Mouse (Mus musculus): Measurements from ENCODE around the gene Samd11. TPM values are rescaled to one million over a fixed set of nuclear protein-coding genes. Genes with fewer than 3 reads are reported as not detected.

Gene Samd11
- 1 to 10 TPM; 3.9 to 4.9 TPM for total RNA-seq (2021)

DNA sequence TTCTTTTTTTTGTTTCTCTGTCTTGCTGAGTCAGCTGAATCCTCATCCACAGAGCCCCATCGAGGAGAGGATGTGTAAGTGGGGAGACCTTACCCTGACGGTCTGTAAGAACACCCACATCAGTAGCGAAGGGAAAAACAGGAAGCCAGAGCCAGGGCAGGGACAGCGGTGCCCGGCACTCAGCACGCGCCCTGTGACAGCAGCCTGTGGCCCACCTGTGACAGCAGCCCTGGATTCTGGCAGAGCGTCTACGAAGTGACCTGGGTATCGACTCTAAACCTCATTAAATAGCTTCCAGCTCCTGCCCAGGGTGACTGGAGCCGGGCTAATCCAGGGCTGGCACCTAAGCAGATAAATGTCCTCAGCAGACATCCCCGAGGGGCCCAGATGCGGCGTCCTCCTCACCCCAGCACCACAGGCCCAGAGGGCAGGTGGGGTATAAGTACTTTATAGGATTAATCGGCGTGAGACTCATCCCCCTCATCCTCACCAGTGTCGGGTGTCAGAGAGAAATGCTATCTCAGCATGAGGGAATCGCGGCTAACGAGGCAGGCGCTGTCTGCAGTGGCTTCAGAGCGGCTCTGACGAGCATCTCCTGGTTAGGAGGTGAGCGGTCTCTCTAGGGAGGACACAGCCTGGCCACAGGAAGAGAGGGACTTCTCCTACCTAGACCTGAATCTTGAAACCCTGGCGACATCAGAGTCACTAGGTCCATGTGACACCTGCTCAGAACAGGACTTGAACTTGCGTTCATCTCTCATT, at the start of gene Samd11:
Gene Samd11 (minus strand): TSS at position 580 of the 762 bp plus-strand sequence.
- DNase-seq (ENCODE audit: extremely low spot score in 1 of 2, low spot score in 1 of 2), result no peak

DNA sequence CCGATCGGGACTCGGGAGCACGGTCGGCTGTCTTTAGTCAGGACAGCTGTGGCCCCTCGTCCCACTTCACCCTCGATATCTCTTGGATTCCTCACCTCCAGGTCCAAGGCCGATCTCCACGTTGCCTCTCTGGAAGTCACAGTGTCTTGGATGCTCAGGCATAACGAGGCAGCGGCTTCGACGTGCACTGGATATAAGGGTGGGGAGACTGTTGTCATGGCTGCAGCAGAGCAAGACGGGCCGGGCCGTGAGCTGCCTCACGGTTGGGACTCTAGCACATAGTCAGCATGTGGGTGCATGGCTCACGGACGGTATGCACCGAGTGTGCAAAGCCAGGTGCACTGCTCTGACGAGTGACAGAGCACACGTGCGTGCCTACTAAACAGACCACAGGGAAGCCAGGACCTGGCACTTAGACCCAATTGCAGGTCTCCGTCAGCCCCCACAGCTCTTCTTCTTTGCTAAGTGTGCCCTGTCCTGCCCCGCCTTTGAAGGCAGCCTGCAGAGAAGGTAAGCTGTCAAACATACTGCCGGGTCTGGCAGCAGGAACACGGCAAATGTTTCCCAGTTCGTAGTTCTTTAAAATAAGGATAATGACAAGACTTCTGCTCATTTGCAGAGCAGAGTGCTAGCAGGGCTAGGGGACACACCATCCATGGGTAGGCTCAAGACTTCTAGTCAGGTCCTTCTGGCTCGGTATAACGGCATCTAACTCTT, 938 bp downstream of the Samd11 start:
- no peak for DNase-seq (ENCODE audit: extremely low spot score in 1 of 2, low spot score in 1 of 2)

DNA sequence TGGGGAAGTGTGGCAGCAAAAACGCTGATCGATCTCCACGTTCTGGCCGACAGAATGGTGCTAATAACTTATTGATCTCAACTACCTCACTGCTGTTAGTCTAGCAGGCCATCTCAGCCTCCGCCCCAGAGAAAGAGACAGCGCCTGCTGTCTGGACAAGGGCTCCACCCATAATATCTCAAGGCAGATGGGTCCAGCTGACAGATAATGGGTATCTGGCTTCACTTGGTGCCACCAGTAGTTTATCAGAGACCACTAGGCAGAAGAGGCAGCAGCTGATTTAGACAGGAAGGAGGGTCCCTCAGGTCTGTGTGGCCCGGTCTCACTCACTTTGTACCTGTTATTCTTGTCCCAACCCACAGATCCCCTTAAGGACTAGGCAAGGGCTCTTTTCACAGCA, 2.4 kb downstream of the Samd11 start:
- DNase-seq (ENCODE audit: extremely low spot score in 1 of 2, low spot score in 1 of 2), result no peak

DNA sequence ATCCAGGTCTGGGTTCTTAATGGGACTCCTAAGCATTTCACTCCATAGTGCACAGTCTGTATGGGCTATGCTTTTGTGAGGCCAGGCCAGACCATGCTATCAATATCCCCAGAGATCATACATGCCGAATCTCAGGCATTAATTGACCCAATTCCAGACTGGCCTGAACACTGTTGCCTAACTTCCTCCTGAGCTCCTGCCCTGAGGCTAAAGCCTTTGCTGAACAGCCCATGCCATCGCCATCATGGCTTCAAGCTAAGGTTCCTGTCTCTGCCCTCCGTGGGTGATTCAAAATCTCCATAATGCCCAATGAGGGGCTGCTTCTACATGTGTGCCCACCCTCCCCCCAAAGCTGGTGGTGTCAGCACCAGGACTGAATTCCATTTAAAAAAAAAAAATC, 2.8 kb downstream of the Samd11 start:
- DNase-seq (ENCODE audit: extremely low spot score in 1 of 2, low spot score in 1 of 2), result no peak

DNA sequence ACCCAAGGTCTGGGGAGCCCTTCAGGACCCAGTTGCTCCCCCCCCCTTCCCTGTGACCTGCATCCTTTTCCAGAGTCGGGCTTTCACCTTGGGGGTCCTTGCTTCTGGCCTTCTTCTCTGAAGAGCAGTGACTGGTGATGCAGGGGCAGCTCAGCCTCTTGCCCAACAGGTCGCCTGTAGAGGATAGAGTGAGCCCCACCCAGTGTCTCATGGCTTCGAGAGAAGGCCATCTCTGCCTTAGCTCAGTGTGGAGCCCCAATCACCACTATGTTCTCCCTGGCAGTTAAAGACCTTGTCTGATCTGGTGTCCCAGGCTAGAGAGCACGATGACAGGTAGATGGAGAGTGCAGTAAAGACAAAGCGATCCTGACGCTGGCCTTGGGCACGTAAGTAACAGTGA, 3.3 kb downstream of the Samd11 start:
- DNase-seq (ENCODE audit: extremely low spot score in 1 of 2, low spot score in 1 of 2), result no peak

DNA sequence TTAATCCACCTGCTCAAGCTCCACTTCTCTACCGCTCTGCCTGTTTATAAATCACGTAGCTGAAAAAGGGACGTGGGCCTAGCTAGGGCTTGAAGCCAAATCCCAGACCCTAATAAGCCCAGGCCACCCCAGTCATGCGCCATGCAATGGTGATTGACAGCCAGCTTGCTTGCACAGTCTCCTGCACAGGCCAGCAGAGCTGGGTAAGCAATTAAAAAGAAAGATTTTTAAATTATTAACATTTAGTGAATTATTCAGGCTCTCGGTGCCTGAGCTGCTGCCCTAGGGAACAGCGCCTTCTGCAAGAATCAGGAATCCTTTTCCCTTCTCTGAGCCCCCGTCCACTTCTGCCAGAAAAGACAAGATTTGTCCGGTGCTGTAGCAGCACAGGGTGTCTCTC, 4.4 kb downstream of the Samd11 start:
- no peak for DNase-seq (ENCODE audit: extremely low spot score in 1 of 2, low spot score in 1 of 2)

DNA sequence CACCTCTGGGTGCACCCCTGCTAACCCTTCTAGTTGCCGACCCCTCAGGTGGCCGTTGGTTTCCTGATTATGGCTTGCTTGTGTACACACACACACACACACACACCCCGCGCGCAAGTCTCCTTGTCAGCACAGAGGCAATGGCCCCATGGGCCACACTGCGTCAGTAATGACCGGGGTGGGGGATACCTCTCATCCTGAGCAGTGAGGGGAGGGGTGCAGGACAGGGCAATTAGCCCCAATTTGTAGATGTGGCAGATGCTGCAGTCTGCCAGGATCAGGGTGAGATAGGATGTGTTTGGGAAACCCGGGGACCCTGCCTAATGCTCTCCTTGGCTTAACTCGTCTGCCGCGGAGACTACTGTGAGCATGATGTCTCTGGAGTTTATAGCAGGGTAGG, 5.9 kb downstream of the Samd11 start:
- DNase-seq (ENCODE audit: extremely low spot score in 1 of 2, low spot score in 1 of 2), result no peak

DNA sequence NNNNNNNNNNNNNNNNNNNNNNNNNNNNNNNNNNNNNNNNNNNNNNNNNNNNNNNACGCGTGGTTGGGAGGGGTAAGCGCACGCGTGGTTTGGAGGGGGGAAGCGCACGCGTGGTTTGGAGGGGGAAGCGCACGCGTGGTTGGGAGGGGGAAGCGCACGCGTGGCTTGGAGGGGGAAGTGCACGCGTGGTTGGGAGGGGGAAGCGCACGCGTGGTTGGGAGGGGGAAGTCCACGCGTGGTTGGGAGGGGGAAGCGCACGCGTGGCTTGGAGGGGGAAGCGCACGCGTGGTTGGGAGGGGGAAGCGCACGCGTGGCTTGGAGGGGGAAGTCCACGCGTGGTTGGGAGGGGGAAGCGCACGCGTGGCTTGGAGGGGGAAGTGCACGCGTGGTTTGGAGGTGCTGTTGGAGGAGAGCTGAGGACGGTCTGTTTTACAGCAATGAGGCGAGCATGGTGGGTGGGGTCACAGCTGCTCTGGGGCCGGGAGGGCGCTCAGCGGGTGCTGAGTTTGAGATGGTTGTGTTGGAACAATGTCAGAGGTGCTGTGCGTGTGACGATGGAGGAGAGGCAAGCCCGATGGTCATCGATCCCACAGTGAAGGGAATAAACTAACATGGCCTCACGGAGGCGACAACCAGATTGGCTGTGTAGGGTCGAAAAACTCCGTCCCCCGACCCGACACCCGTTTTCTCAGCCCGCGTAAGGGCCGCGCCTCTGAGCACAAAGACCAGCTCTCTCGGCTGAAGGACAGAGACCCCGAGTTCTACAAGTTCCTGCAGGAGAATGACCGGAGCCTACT, 18.6 kb downstream of the Samd11 start:
- no peak for DNase-seq (ENCODE audit: extremely low spot score in 1 of 2, low spot score in 1 of 2)

DNA sequence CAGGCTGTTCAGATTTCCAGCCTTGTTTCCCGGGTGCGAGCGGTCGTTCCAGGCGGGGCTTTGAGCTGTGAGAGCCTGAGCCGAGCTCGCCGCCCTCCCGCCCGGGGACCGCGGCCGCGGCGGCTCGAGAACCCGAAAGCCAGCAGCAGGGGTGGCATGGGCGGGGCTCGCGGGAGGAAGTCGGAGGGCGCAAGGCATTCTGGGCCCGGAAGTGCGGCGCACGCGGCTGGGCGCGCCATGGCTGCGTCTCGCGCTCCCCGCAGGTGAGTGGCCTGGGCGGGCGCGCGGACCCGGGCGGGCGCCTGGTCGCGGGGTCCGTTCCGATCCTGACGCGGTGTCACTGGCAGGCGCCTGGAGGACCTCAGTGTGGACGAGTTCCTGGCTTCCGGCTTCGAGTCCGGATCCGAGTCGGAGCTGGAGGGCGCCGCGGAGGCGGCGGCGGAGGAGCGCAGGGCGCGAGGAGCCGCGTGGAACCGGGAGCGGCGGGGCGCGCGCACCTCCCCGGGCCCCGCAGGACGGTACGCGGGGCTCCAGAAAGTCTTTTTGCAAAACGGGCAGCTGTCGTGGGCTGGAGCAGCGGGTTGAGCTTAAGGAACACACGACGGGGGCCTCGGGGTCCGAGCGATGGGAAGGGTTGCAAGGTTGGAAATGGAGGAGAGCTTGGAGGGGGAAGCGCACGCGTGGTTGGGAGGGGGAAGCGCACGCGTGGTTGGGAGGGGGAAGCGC, 19.5 kb downstream of the Samd11 start, which contains the start of gene Noc2l:
Gene Noc2l (plus strand): TSS at position 203 of the 726 bp plus-strand sequence.
- peak; percentile 72 to 83 for DNase-seq (ENCODE audit: extremely low spot score in 1 of 2, low spot score in 1 of 2)

DNA sequence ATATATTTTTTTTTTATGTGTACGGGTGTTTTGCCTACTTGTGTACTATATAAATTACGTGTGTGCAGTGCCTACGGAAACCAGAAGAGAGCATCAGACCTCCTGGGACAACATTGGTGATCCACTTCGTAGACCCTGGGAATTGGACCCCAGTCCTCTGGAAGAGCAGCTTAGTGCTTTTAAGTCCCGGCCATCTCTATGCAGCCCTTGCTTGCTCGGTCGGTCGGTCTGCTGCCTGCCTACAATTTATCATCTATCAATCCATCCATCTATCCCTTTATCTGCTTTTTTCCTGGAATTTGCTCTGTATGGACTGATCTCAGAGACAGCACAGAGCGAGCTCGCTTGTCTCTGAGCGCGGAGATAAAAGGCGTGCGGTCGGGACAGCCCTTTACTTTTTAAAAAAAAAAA, 20.1 kb downstream of the Samd11 start:
- DNase-seq (ENCODE audit: extremely low spot score in 1 of 2, low spot score in 1 of 2), result no peak

DNA sequence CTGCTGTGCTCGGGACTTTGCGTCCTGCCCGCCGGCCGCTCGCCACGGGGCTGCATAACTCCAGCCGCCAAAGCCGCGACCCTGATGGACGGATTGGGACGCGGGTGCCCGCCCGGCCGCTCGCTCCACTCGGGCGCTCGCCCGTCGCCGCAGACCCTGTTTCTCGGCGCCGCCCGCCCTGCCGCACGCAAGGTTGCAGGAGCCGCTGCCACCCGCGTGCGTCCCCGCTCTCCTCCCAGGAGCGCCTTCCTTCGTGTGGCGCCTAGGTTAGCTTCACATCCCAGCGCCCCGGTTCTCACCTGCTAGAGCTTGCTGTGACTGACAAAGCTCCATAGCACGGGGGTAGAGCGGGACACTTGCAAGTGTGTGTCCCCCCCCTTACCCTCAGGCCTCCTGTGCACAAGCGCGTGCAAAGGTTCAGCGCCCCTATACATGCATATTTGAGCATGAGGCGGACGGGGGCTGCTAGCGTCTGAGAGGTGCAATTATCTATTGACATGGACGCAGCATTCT, 20.7 kb downstream of the Samd11 start, which contains the start of gene Plekhn1:
Gene Plekhn1 (minus strand): TSS at position 157 of the 513 bp plus-strand sequence.
- peak; percentile 65 to 69 for DNase-seq (ENCODE audit: extremely low spot score in 1 of 2, low spot score in 1 of 2)

DNA sequence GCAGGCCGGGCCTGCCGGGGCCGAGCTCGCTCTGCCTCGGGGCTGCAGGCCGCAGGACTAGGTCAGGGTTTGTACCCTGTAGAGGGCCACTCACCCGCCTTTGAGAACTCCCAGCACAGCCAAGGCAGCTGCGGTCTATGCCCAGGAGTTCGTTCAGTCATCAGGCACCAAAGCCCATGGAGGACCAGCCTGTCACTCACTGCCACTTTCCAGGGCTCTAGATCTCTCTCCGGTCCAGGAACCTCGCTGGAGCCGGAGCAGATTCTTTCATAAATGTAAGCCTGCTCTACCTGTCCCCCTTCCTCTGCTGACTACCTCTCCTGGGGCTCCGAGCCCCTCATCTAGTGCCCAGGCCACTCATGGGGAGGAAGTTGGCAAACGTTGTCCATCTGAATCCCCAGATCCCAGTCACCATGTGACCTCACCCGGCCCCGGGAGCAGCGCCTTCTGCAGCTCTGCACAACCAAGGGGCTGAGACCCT, 21.4 kb downstream of the Samd11 start:
- DNase-seq (ENCODE audit: extremely low spot score in 1 of 2, low spot score in 1 of 2), result no peak

DNA sequence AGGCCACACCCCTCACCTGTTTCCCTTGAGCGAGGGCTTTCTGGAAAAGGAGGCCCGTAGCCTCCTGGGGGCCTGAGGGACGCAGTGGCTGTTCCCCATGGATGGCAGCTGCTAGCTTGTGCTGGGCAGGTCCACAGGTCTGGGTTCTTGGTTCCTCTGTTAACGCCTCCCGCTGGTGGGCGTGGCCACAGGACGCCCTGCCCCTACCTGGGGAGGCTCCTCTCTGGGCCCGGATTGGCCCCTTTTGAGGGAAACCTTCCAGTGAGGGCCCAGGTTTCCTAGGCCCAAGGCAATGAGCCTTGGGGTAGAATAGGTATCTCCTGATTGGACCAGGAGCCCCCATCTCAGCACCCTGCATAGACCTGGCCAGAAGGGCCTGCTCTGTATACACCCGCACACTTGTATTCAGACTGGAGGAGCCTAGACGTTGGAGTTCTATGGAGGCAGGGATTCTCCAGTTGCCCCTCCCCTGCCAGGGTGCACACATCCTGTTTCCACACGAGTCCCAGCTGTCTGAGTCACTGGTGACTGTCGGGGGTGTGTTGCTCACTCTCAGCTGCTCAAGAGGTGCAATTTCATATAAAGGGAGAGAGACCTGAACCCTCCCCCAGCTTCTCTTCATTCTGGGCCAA, 26.9 kb downstream of the Samd11 start:
- no peak for DNase-seq (ENCODE audit: extremely low spot score in 1 of 2, low spot score in 1 of 2)

DNA sequence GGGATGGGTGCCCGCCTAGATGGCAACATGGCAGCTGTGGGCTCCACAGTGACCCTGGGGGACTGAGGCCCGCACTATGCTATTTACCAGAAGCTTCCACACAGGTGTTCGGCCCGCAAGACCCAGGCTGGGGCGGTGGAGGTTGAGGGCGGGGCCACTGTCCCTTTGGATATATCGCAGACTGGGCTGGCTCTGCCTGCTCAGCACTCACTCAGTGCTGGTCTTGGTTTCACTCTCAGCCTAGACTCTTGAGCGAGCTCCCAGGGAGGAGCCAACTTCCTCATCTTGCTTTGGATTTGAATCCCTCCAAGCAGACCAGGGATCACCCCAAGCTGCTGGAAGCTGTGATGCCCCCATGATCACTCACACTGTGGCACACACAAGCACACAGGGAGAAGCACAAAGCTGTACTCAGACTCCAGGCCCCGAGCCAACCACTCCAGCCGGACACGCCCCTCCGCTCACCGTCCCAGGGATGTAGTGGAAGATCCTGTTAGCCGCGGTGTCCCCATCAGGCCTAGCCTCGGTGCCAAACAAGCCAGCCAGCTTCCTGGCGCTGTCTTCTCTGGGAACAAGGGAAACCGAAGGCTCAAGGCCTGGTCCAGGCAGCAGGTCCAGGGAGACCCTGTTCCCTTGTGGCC, 27.6 kb downstream of the Samd11 start:
- DNase-seq (ENCODE audit: extremely low spot score in 1 of 2, low spot score in 1 of 2), result no peak

DNA sequence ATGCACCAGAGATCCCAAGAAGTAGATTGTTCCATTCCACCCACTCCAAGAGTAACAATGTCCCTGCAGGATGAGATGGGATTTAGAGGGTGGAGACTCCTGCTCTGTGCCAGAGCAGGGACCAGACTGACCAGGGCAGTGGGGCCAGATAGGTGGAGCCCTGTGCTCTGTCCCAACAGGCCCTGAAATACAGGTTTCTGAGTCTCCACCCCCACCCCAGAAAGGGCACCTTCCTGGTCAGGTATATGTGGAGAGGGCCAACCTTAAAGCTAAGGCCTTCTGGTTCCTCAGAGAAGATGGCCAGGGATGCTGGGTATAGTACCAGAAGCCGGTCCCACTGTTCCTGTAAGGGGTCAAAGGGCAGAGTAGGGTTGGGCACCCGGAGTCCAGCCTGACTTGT, 31.2 kb downstream of the Samd11 start:
- DNase-seq (ENCODE audit: extremely low spot score in 1 of 2, low spot score in 1 of 2), result no peak

DNA sequence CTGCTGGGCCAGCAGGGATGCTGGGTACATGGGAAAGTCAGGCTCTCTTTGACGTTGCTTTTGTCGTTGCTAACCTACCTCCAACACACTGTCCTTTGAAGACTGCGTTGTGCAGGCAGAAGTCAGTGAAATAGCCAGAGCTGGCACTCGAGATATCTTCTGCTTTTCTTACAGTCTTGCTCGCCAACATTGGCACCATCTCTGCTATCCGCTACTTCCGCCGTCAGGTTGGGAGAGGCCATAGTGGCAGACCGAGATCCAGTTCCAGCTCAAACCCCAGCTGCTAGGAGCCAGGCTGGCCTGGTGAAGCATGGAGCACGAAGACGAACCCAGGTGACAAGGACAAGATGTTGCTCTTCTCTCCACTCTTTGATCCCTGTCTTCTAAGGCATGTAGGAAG, 35.5 kb downstream of the Samd11 start:
- DNase-seq (ENCODE audit: extremely low spot score in 1 of 2, low spot score in 1 of 2), result no peak

DNA sequence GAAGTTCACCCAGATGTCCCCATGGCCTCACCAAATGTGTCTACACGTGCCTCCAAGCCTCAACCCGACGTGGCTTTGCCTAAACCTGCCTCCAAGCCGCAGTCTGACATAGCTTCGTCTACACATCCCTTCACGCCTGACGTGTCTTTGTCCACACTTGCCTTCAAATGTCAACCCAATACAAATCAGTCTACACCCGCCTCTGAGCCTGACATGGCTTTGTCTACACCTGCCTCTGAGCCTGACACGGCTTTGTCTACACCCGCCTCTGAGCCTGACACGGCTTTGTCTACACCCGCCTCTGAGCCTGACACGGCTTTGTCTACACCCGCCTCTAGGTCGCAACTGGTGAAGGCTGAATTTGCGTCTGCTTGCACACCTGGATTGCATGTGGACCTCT, 37.6 kb downstream of the Samd11 start:
- no peak for DNase-seq (ENCODE audit: extremely low spot score in 1 of 2, low spot score in 1 of 2)

DNA sequence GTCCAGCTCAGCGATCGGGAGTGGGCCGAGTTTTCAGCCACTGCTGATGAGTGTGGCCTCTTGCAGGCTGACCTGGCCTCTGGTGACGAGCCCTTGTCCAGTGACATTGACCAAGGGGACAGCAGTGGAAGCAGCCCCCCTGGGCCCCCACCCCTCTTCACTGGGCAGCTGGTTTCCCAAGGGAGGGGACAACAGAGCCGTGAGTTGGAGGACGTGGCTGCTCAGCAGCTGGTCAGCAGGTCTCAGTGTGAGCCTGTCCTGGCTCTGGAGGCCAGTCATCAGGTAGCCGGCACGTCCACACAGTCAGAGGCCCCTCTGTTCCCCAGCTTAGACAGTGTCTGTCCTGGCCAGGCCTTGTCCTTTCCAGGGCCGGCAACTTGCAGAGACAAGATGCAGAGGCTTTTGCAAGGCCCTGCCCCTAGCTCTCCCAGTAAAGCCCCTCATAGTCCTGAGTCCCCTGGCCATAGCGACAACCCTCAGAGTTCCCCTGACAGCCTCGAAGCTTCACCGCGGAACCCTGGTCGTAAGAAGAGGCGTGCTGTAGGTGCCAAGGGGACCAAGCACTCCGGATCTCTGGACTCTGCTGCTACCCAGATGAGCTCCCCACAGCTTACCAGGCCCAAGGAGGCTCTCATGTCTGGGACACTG, 38.3 kb downstream of the Samd11 start:
- DNase-seq (ENCODE audit: extremely low spot score in 1 of 2, low spot score in 1 of 2), result no peak

DNA sequence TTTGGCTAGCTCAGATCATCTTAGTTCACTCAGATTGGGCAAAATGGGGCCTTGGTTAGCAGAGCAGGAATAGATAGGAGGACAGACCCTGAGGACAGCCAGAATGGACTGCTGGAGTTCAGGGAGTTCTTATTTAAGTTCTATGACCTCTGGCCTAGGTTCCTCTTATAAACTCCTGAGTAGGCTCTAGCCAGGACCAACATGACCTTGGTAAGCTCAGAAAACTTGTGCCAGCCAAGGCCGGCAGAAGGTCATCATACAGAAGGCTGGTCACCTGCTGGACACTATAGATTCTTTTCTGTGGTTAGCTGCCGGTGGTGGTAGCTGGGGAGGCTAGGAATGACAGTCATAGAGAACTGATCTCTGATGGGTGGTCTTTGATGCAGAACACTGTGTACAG, 39.3 kb downstream of the Samd11 start:
- DNase-seq (ENCODE audit: extremely low spot score in 1 of 2, low spot score in 1 of 2), result no peak

Measured in layer of hippocampus, postnatal 25 days (tissue).